Mouse (Mus musculus): ENCODE measurements at regions not wholly inside any gene's neighbourhood (a gene's known extent, or its start where the extent isn't known, plus 50 kb on each side); places are given as distances from the start of the nearest gene placed in this dataset.

DNA sequence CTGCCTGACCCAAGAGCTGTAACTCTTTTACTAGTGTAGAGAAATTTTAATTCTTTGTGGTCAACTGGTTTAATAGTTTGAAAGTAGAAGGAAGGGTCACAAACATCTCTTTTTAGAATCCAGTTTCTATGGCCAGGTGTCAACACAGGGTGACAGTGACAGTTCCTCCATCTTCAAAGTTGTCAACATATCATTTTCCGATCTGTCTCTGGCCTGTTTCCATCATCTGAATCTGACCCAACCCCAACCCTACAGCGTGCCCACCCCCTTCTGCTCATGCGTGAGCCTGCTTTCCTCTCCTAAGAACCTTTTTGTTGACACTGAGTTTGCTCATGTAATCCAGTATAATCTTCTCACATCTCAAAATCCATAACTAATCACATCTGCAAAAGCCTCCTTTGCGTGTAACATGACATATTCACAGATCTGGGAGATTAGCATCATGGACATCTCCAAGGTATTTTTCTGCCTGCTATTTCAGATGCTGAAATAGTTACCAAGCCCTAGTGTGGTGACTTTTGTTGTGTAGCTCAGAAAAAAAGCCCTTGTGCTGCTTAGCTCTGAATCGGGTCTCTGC, 168.4 kb downstream of the B3gnt2 start:
- no peak for DNase-seq (ENCODE audit: low spot score)

GRCm38 (mm10) chr11:22692941-22693341, 167.8 kb downstream of the B3gnt2 start:
- no peak for DNase-seq (ENCODE audit: low spot score)

GRCm38 (mm10) chr11:22693376-22693775, 167.4 kb downstream of the B3gnt2 start:
- DNase-seq (ENCODE audit: low spot score) = no peak

- no peak for DNase-seq (ENCODE audit: low spot score)
Measured at GRCm38 (mm10) chr11:22693984-22694383, 166.8 kb downstream of the B3gnt2 start.

- DNase-seq (ENCODE audit: low spot score) = no peak
Measured at GRCm38 (mm10) chr11:22694829-22695228, 165.9 kb downstream of the B3gnt2 start.

GRCm38 (mm10) chr11:22695237-22695636, 165.5 kb downstream of the B3gnt2 start:
- DNase-seq (ENCODE audit: low spot score) = no peak

GRCm38 (mm10) chr11:22698057-22698941, 162.5 kb downstream of the B3gnt2 start:
- DNase-seq (ENCODE audit: low spot score) = peak; percentile 16

GRCm38 (mm10) chr11:22706082-22706481, 154.7 kb downstream of the B3gnt2 start:
- DNase-seq (ENCODE audit: low spot score) = no peak

Measured in layer of hippocampus, adult 9-10 months (tissue).